Mouse (Mus musculus) urinary bladder, postnatal 10 days (tissue): ENCODE results near the gene Neurl2.
"Not testable (repeated sequence)": the region's sequence is repeated elsewhere in the genome, so short reads cannot be mapped to it uniquely, and the experiment has no call there.

ENCODE experiments used
- DNase-seq: peaks from one replicate; pipeline ENCODE4 v3.0.0; 2022; ENCODE audit warnings: low spot score

Neurl2 gene

DNA sequence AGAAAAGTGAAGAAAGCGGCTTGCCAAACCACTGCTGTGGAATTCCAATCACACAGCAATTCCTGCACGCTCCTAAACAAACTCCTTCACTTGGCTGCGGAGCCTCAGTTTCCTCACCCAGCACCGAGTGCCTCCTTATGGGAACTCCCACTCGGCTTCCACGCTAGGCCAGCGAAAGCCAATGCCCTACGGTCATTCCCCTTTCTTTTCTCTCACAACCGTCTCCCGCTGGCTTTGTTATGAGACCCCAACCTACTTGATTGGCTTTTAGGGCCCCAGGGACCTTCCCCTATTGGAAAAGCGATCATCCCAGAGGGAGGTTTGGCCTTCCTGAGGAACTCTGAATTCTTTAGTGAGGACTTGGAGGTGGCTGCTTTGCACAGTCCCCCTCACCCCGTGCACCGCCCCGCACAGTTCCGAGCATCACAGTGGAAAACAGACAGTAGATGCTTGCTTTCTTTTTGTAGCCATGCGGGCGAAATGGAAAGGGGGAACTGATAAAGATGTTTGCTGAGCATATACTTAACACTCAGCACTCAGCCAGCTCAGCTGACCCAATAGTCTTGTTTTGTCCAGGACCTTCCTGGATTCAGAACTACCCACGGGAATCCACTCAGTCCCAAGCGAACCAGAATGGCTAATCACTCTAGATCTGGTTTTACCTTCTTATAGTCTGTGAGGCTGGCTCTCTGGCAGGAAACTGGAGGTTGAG lies 24.7 kb upstream of the Neurl2 start:
- DNase-seq, result no peak

DNA sequence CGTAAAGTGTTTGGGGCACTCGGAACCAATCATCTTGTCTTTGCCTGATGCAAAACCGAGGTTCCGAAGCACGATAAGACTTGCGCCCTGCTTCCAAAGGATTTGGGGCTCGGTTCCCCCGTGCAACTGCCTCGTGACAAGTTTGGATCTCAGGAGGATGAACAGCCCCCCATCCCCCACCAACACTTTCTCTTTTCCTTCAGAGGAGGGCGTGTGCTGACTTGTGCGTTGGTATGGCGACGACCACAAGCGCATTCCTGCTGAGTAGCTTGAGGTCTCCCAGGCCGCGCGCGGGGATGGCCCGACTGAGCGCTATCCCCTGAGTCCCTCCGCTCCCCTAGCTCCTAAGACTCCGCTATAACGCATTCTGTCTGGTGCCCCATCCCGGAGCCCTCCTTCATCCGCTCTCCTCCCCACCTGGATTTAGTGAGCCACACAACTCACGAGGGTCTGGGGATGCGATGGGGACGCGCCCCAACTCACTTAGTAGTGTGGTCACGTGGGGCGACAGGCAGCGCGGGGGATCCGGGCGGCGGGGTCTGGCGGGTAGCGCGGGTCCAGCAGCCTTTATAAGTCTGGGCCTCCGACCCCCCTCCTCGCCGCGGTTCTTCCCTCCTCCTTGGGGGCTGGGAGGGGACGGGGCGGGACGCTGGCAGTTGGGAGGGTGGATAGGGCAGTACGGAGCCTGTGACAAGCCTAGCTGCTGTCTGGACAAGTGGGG lies 24.0 kb upstream of the Neurl2 start, which contains the start of gene Pltp:
TSS of gene Pltp (minus strand) at position 611 of the 721 bp plus-strand sequence.
- DNase-seq, result no peak

DNA sequence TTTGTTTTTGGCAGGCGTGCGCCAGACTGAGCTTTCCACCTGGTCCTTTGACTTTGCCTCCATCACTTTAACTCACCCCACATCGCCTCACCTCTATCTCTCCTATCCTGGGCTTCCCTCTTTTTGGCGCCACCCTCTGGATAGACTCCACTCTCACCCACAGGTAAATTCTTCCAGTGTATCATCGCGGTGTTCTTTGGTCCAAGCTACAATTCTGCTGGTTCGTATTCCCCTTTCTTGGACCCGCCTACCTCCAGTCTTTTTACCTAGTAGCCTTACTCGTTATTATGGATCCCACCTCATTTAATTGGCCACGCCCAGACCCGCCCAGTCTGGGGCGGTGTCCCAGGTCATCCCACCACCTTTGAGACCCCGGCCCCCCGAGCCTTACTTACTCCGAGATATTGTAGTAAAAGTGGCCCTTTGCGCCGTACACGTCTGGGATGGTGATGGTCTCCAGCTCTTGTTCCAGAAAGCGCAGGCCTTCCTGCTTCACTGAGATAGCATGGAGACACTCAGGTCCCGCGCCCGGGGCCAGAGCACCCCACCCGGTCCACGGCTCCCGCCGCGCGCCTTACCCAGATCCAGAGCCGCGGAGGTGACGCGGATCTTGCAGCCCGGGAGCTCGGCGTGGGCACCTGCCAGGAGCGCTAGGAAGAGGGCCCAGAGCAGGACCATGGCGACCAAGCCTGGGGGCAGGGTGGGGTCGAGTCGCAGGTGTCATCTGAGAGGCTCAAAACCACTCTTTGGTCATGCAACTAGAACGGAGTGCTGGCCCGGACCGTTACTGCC lies 23.2 kb upstream of the Neurl2 start:
- no peak for DNase-seq

DNA sequence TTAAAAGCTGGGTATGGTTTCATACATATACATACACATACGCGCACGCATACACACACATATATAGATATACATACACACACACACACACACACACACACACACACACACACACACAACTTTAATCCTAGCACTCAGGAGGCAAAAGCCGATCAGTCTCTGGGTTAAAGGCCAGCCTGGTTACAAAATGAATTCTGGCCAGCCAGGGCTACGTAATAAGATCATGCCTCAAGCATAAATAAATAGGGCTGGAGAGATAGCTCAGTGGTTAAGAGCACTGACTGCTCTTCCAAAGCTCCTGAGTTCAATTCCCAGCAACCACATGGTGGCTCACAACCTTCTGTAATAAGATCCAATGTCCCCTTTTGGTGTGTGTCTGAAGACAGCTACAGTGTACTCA lies 22.3 kb upstream of the Neurl2 start:
- not testable (repeated sequence) for DNase-seq

DNA sequence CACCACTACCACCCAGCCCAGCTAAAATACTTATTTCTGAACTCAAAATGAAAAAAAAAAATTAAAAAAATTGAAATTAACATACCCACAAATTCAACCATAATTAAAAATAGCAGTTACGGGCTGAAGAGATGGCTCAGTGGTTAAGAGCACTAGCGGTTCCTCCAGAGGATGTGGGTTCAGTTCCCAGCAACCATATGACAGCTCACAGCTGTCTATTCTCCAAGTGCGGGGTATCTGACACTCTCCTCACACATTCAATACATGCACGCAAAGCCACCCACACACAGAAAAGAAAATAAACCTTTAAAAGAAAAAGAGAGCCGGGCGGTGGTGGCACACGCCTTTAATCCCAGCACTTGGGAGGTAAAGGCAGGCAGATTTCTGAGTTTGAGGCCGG lies 16.8 kb upstream of the Neurl2 start:
- no peak for DNase-seq

DNA sequence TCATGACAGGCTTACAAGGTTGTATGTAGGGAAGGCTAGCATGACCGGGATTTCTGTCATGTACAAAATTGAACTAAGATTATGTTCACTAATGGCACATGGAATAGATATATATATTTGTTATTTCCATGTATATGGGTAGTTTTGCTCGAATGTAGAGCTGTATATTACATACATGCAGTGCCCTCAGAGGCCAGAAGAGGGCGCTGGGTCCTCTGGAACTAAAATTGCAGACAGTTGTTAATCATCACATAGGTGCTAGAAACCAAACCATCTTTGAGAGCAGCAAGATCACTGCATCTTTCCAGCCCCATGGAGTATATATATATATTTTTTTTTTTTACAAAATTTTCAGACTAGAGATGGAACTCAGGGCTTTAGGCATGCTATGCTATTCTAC lies 12.5 kb upstream of the Neurl2 start:
- no peak for DNase-seq

DNA sequence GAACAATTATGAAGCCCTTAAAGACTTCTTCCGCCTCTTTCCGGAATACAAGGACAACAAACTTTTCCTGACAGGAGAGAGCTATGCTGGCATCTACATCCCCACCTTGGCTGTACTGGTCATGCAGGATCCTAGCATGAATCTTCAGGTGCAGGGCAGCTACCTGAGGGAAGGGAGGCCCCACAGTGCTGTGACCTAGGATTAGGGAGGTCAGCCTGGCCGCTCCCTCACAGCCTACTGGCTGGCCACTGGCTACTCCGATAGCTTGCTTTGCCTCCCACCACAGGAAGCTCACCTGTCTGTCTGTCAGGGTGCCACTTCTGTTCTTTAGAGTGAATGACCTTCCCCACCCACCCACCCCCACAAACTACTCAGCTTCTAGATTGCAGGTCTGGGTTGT lies 1.9 kb upstream of the Neurl2 start:
- no peak for DNase-seq

DNA sequence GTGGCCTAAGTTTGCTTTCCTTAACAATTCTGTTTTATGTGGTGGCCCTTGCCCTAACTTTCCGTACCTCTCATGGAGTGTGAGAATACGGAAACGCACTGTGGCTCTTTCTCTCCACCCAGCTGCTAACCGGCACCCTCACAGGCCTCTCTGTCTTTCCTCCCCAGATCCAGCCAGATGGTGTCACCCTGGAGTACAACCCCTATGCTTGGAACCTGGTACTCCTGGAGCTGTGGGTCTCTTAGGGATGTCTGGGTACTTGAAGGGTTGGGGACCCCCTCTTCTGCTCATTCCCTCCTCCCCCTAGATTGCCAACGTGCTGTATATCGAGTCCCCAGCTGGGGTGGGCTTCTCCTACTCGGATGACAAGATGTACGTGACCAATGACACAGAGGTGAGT lies 1.3 kb upstream of the Neurl2 start:
- DNase-seq, result no peak

DNA sequence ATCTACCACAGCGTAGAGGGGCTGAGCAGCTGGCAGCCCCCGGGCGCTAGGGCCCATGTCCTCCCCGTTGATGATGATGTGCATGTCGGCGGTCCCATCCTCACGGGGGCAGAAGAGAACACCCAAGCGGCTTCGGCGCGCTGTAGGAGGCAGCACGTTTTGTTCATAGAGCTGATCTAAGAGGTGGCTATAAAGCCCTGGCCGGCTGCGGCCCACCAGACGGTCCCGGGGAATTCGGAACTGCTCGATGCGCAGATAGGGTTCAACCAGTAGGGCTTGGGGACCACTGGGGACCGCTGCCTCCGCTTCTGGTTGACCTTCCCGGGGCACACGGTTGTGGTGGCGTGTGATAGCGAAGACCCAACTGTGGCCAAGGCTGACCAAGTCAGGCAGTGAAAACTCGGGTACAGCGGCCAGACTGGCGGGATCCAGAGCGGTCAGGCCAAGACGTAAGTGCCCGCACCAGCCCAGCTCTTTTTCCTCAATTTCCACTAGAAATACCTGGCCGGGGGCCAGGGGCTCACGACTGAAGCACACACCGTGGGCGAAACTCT lies 431 bp downstream of the Neurl2 start, which contains the start of gene Ctsa:
TSS of gene Ctsa (plus strand) at position 126 of the 554 bp plus-strand sequence.
- no peak for DNase-seq

DNA sequence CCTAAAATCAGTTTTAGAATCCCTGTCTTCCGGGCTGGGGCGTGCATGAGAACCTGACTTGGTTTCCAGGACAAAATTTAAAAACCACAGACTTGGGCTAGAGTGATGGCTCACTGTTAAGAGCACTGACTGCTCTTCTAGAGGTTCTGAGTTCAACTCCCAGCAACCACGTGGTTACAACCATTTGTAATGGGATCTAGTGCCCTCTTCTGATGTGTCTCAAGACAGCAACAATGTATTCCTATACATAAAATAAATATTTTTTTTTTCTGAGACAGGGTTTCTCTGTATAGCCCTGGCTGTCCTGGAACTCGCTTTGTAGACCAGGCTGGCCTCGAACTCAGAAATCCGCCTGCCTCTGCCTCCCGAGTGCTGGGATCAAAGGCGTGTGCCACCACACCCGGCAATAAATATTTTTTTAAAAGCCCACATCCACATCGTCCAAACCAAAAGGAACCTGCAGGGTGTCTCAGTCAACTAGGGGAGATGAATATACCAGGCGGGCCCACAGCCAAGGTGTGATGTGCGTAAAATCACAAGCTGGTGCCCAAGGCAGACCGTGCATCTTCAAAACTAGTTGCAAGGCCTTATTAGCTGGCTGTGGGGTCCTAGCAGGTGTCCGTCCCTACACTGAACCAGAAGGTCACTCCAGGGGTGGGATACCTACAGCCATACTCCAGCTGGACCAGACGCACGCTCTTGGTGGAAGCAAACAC lies 1.1 kb downstream of the Neurl2 start:
- DNase-seq, result no peak

DNA sequence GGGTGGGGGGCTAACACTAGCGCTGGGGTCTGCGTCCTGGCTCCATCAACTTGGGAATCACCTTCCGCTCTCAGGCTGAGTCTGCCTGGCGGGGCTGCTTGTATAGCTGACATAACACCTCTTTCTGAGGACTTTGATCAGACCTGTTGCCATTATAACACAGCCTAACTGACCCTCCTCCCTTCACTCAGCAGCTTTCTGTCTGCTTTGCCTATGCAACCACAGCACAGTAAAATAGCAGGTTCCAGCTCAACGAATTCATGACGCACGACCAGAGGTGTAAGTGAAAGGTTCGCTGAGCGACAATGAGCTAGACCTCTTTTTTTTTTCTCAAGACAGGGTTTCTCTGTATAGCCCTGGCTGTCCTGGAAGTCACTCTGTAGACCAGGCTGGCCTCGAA lies 2.2 kb downstream of the Neurl2 start:
- no peak for DNase-seq

DNA sequence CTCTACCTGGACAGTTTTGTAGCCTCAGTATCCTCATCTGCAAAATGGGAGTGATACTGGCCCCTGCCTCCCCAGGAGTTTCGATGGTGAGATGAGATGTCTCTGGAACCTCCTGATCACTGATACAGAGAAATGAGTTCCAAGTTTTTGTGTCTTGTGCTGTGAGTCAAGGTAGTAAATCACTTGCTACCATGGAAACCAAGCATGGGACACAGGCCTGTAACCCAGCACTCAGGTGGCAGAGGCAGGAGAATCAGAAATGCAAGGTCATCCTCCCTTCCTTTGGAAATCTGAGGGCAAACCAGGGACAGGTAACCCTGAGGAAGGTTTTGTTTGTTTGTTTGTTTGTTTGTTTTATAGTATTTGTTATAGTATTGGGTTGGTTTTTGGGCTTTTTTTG lies 4.2 kb downstream of the Neurl2 start:
- no peak for DNase-seq

DNA sequence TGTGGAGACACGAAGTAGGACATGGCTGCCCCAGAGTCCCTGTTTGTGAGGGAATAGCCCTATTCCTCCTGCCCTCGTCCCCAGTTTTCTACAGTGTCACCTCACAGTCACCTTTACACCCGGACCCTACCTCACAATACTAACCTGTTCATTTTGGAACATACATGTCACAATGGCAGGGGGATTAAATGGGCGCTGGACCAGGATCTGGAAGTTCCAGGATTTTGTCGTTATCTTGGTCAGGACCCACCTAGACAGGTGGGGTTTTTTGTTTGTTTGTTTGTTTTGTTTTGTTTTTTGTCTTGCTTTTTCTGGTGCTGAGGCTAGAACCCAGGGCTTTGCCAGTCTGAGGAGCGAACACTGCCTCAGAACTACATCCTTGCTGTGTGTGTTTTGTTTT lies 4.8 kb downstream of the Neurl2 start, which contains the start of gene Spata25:
TSS of gene Spata25 (minus strand) at position 101 of the 400 bp plus-strand sequence.
- no peak for DNase-seq

DNA sequence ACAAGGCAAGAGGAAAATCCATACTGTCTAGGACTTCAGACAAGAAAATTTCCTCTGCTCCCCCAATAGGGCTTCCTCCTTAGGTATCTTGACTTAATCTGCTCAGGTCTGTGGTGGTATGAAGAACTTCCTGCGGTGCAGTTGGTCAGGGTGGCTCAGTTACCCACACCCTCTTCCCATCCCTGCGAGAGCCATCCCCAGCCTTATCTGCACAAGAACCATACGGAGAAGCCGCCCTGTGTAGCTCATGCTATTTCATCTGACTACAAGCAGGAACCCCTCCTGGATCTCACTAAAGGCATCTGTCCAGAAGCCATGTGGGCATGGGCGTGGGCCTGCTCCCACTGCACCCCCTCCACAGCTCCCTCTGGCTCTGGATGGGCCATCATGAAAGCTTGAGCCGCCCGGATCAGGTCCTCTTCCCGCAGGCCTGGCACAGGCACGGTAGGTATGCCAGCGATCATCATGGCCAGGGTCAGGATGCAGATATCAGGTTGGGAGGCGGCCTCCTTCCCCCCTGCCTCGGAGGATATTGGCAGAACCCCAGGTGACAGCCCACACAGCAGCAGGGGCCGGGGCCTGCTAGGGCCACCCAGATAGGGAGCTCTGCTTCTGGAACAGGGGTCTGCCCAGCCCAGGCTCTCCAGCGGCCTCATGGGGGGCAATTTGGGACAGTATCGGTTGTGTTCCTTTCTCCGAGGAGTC lies 6.0 kb downstream of the Neurl2 start:
- no peak for DNase-seq

DNA sequence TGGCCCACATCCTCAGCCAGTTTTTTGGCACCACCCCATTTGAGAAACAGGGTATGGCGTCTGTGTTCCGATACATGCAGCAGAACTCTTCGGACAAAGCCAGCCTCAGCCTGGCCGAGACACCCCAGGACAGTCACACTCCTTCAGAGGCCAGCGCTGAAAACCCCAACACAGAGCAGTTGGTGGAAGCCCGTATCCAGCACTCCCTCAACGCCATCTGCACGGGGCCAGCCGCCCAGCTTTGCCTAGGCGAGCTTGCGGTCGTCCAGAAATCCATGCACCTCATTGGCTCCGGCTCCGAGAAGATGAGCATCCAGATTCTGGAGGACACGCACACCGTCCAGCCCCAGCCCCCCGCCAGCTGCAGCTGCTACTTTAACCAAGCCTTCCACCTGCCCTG lies 7.7 kb downstream of the Neurl2 start:
- DNase-seq, result no peak

DNA sequence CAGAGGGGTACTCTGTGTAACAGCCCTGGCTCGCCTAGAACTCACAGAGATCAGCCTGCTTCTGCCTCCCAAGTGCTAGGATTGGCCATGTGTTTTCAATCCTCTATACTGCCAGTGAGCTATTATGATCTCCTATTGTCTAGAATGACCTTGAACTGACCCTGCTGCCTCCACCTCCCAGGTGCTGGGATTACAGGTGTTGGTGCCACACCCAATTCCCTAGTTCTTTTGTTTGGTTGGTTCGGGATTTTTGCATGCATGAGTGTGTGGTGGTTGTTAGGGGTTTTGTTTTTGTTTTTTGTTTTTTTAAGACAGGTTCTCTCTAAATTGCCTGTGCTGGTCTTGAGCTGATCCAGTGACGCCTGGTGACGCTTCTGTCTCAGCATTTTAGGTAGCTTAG lies 9.3 kb downstream of the Neurl2 start:
- DNase-seq, result no peak

DNA sequence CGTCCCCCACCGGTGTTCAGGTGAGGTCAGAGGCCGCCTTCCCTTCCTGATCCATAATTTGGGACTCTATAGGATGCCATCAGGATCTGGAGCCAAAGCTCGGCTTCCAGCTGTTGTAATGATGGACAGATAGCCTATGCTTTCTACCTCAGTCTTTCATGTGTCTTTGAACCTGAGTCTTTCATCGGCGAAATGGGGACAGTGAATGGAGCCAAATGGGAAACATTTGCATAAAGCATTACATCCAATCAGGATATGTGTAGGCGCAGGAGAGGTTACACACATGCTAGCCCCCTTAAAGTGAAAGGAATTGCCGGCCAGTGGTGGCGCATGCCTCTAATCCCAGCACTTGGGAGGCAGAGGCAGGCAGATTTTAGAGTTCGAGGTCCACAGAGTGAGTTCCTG lies 10.1 kb downstream of the Neurl2 start:
- DNase-seq, result no peak

DNA sequence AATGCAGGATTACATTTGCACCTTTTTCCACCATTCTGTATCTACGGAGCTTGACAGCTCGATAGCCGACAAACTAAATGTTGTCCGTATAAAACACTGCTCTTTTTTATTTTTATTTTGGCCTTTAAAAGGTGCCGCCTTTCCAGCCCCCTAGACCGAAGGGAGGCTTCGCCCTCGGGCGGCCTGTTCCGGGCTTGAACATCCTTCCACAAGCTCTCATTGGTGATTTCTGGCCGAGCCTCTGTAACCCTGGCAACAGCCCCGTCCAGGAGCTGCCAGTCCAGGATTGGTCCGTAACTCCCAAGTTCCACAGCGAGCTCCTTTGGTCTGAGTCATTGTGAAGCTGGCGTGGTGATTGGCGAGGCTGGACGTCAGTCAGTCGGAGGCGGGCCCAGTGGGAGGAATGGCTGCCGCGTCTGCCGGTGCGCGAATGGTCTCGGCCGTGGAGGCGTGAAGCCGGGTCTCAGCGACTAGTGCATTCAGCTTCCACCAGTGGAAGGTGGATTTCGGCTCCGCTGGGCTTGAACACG lies 10.6 kb downstream of the Neurl2 start, which contains the start of gene Zswim1:
TSS of gene Zswim1 (plus strand) at position 51 of the 530 bp plus-strand sequence.
- peak; percentile 100 for DNase-seq

DNA sequence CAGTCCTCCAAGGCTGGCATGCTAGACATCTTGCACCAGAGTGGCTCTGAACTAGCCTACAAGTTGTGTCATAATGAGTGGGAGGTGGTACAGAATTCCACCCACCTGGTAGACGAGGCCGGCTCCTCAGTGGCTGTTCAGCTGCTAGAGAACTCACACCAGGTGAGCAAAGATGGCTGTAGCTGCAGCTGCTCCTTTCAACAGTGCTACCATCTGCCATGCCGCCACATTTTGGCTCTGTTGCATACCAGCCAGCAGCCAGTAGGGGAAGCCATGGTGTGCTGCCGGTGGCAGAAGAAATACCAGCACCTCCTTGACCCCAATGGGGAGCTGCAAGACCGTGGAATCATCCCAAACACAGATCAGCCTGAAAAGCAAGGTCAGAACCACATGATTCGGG lies 12.2 kb downstream of the Neurl2 start:
- no peak for DNase-seq

DNA sequence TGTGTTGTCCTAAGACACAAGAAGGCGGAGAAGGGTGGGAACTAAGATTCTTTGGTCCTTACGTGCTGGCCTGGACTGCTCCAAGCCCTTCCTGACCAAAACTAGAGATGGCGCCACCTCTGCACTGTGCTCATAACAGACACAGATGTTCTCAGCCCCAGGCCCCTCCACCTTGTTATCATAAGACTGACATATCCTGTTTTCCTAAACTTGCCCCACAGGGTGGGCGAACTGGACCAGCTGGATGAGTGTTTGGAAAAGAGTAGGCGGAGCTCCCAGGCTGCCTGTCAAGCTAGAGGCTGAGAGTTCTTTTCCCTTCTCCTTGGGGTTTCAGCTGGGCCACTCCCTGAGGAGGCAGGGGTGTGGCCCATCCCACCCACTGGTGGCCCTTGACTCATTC lies 15.6 kb downstream of the Neurl2 start:
- DNase-seq, result no peak

DNA sequence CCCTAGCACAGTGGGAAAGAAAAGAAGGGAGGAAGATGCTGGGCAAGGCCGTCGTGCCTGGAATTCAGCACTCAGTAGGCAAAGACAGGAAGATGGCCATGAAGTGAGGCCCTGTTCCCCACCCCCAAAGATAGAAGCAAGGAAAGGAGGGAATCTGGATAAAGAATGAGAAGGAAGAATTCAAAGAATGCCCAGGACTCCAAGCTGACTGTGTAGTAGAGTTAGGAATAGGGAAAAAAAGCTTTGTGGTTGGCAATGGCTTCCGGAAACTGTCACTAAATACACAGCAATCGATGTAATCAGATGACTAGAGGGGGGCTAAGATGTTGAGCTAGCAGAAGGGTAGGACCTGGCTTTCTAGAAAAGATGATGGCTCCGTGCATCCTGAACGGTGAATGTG lies 16.1 kb downstream of the Neurl2 start:
- DNase-seq, result no peak
